Mouse (Mus musculus) ovary, postnatal 36 days (tissue): ENCODE measurements at regions not wholly inside any gene's neighbourhood (a gene's known extent, or its start where the extent isn't known, plus 50 kb on each side); places are given as distances from the start of the nearest gene placed in this dataset.

ENCODE experiments used
- DNase-seq: peaks from one replicate; pipeline ENCODE4 v3.0.0; 2022; ENCODE audit warnings: low spot score, mixed read lengths

DNA sequence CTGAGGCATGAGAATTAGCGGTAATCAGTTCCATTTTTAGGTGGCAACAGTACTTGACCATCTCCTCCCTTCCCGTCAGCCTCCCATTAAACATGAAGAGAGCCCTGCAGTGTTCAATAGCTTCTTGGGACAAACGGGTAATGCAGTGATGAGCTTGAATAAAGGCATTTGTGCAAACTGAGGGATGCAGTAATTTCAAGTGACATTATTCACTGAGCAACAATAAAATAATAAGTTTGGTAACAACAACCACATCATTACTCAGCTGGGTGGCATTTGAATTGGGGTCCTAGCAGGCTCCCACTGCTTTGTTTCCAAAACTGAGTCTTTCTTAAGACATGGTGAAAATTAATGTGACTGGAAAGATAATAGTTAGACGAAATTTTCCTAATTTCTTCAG is 315.2 kb upstream of the C030005K15Rik start:
- DNase-seq = no peak

DNA sequence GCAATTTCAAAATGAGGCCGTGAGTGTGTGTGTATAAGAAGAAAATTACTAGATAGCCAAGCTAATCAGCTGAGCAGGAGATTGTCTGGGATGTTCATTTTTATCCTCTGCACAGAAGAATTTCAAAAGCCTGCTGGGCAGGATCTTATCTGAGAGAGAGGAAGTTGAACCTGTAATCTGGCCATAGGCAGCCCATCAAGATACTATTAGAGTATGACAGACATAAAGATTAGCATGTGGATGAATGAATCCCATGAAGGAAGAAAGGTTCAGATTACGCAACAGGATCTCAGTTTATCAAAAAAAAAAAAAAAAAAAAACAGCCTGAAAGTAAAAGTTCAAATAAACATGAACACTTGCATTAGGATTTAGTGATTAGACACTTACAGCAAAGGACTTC is 317.3 kb upstream of the C030005K15Rik start:
- no peak for DNase-seq

DNA sequence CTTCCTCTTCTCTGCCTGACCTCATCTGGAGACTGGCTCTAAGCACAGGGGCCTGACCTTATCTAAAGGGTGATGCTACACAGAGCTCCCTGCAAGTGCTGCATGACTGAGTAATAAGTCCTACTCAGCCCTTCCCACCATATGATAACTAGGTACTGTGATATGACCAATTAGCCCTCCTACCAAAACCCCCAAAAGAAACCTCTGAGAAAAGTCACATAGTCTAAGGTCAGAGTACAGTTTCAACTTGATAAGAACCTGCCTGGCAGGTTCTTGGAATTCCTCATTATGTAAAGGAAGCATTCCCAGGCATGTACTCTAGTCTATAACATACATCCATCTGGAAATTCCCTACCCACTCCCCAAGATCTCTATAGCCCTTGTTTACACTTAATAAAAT is 318.0 kb upstream of the C030005K15Rik start:
- no peak for DNase-seq

DNA sequence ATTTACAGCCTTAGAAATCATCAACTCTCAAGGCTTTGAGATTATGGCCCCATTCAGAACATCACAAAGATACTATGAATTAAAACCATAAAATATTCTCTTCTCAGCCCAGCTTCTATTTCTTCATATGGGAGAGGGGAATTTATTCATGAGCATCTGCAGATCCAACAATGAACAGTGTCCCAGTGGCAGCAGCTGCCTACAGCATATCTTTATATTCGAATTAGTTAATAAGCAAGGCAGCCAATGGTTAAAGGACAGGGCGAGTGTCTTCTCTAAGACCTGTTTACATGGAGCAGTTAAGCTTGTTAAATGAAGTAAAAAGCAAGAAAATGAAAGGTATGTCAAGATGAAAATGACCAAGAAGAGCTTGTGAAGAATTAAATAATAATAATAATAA is 346.9 kb upstream of the C030005K15Rik start:
- no peak for DNase-seq

DNA sequence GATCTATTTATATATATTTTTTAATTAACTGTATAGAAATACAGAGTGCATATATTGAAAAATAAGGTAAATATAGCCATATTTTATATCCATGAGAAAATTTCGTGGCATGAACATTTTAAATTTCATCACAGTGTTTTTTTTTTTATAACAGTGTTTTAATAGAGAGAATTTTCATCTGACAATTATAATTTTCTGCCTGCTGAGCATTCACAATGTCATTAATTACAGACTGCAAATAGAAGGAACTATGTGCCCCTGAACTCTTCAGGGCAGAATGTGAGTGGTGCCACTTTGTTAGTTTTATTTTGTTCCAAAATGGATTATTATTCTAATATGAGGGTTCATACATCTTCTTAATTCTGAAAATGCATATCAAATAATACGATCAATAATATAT is 358.3 kb upstream of the C030005K15Rik start:
- DNase-seq = no peak

DNA sequence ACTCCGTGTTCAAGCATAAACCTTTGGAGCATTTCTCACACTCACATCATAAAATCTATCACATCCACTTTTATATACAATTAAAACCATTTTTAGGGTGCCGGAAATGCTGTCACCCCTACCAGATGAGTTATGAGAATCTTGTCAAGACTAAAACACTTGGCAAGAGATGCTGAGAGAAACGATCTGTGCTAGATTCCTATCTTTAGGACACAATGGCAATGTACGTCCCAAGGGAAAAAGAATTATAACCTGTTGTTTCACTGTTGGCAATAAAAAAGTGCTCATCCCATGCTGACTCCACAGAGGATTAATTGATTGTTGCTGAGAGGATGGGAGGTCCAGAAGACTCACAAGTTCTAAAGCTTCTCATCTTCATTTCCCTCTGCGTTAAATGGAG is 389.7 kb upstream of the C030005K15Rik start:
- DNase-seq = no peak

DNA sequence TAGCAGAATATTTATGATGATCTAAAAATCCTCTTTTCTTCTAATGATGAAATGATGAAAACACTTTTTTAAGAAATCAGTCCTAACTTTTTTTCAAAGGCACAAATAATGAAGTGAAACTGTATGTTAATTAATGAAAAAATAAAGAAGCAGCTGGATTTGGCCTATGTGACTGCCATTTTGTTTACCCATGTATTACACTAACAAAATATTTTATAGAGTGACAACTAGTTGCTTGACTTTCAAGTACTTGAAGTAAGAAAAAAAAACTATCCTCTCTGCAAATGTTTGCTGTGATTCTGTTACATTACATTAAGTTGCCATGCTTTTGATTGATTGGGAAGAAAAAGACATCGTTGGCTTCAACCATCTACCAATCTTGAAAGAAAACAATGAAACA is 399.2 kb upstream of the C030005K15Rik start:
- no peak for DNase-seq

DNA sequence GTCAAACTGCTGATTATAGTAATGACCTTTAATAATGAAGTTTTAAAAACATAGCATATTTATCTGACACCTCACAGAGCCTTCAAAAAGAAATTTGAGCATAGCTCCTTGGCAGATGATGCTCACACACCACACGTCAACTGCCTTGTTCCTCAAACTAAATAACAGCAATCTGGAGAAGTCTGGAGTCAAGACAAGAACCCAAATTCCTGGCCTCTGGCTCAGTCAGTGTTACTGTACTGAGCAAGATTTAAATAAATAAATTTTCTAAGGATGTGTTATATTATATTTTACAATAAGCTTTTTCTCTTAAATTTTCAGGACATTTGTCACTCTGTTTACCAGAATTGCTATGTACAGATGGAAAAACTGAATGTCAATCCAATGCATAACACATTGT is 408.5 kb upstream of the C030005K15Rik start:
- no peak for DNase-seq

DNA sequence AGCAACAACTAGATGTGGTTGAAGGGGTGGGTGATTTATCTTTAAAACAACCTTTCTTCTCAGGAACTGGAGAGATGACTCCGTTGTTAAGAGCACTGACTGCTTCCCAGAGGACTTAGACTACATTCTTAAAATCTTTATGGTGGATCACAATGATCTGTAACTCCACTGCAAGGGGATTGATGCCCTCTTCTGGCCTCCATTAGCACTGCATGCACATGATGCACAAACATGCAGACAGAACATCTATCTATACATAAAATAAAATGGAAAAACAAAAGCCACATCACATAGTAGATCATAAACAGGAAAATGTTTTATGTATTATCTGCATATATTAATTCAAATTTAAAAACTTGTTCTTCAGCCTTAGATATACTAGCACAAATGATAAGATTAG is 419.2 kb upstream of the C030005K15Rik start:
- DNase-seq = no peak

DNA sequence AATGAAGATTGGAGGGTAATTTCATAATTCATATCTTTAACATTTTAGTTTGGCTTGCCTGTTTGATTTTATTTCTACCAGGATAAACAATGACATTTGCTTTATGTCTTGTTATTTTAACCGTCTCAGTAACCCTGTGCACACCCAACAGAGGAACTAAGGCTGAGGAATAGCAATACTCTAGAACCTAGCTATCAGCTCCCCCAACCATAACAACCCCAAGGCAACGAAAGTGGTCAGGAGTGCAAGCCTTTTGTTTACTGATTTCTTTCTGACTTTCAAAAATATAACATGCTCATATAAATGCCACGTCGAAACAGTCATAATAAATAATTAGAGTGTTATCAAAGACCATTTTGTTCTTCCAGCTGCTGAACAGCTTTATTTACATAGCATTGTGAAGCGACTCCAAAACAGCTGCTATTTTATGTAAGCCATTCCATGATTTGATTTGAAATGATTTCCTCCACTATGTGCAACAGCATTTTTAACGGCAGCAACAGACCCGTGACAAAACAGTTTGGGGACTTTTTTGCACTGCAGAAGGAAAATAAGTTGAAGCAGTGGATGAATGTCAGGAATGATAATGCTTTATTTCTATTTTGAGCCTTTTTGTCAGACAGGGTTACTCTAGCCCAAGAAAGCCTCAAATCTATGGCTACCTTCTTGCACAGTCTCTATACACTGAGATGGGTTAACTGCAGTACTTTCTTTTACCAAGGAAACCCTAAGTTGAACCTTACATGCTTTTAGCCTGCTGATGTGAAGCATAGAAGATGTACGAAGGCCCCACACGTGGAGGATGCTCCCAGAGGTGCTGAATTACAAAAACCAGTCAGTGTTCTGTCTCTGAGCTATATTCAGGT is 420.7 kb upstream of the C030005K15Rik start:
- no peak for DNase-seq

DNA sequence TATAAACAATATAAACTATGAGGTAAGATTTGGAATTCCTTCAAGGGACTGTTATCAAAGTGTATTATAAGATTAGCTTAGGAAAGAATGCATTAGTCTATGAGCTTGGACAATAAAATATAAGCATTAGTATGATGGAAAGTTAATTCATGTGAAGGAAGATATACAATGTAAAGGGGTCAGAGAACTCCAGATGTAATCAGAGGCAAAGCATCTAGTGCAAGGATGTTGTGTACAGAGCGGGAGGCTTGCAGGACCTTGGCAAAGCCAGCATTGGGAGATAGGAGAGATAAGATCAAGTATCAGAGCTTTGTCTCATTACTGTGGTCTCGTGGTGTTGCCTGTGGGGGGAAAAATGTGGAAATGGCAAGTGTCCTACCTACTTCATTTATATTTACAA is 429.4 kb upstream of the C030005K15Rik start:
- DNase-seq = no peak

DNA sequence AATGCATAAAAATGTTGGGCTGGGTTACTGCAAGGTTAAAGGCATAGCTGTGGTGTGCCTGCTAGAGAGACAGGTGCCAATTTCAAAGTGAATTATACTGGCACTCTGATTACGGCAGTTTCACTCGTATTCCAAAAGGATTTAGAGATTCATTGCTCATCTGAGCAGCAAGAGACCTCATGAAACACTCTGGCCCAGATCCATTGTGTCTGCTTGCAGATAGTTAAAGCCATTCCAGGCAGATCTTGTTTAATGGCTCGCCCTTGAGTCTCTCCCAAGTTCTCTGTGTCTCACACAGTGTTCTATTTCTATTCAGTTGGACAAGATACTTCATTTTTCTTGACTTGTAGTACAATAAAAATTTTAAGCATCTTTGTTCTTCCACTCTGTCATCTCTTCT is 459.1 kb upstream of the C030005K15Rik start:
- DNase-seq = no peak

DNA sequence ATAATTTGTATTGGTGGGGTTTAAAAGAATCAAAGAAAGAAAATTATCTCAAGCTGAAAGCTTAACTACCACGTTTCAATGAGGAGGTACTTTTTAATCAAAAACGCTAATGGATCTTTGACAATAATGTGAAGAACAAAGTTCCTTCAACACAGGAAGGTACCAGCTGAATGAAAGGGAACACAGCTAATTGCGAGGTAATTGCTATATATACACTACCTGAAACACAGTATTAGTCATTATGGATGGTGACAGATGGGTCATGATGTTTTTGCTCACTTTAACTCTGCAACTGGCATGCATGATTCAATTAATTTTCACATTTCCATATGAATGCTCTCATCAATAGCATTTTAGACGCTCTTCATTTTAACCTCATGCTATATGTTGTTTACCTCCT is 470.3 kb upstream of the C030005K15Rik start:
- no peak for DNase-seq

DNA sequence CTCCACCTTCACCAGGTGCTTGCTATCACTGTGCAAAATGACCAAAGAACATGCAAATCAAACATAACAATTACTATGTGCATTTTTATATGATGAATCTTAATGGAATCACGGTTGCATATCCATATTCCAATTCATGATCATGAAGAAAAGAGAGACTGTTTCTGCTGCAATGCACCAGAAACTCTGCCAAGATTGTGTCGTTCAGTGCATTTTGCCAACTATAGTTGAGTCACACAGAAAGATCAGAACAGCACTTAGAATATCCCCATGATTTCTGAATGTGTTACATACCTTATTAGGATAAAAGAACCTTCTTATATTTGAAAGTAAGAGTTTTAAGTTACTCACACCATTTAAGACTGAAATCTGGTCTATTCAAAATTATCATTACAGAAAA is 483.7 kb upstream of the C030005K15Rik start:
- no peak for DNase-seq

DNA sequence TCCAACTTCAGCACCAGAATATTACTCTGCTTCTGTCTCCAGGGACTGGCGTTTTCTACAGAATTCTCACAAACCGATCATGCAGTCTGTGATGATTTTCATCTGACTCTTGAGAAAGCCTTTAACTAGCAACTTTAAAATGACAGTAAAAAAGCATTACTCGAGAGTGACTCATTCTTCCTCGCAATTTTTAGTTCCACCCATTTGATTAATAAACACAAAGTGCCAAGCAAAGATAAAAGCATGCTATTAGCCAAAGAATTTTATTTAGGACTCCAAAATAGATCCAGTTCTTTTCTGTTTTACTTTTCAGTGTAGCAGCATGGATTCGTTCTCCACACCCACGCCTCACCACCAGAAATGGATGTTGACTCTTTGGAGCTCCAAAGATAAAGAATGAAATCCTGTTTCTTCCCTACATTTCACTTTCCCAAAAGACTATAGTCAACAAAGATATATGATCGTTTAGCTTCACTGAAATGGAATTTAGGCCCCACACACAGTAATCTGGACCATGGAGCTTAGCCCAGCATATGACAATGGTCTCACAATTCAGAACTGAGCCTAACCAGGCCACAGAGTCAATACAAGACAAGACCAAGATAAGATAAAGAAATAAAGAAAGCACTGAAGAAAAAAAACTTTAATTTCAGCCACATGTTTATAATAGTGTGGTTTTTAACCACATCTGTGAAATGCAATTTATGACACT is 486.5 kb upstream of the C030005K15Rik start:
- DNase-seq = no peak

DNA sequence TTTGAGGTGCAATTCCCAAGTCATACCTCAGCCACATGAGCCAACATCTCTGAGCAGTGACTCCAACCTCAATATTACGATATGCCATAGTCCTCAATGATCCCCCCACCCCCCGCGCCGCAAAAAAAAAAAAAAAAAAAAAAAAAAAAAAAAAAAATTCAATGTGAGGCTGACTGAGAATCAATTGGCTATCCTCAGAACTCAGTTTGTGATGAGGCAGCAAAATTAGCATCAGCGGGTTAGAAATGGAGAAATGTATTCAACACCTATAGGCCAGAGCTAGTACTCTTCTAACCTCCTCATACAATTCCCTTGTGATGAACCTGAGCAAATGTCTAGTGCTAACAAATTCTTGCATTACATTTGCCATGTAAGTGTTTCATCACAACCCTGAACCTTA is 504.5 kb upstream of the C030005K15Rik start:
- DNase-seq = no peak

DNA sequence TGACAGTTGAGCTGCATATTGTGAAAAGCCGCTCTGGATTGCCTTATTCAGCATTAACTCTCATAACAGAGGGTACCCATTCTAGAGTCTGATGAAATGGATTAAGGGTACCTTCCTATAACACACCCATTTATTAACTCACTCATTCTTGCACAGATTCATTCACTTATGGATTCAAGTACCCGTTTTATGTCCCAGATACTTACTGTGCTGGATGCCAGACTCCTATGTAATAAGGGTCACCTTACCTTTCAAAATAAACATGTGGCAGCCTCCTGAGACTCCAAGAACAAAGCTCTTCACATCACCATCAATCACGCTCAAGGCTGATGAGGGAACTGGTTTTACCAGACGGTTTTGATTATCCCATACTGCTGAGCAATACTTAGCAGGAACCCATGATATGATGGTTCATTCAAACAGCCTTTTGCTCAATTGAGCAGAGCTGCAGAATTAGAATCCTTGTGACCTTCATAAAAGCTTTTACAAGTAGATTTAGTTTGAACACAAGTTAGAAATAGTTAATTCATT is 505.2 kb upstream of the C030005K15Rik start:
- no peak for DNase-seq

DNA sequence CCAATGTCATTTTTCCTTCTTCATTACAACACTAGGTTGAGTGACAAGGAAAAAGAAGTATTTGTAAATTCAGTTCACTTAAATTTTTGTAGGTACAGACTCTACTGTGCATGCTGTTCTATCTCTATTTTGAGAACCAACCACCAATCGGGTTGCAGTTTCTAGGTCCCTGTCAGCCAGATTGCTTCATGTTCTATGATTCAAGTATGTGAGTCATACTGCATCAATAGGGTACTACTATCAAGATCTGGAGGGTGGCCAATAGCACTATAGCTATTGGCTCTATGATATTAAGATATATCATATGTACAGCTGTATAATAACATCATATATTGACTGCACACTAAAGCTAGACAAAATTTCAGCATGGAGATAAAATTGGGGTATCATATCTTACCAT is 521.8 kb upstream of the C030005K15Rik start:
- no peak for DNase-seq

DNA sequence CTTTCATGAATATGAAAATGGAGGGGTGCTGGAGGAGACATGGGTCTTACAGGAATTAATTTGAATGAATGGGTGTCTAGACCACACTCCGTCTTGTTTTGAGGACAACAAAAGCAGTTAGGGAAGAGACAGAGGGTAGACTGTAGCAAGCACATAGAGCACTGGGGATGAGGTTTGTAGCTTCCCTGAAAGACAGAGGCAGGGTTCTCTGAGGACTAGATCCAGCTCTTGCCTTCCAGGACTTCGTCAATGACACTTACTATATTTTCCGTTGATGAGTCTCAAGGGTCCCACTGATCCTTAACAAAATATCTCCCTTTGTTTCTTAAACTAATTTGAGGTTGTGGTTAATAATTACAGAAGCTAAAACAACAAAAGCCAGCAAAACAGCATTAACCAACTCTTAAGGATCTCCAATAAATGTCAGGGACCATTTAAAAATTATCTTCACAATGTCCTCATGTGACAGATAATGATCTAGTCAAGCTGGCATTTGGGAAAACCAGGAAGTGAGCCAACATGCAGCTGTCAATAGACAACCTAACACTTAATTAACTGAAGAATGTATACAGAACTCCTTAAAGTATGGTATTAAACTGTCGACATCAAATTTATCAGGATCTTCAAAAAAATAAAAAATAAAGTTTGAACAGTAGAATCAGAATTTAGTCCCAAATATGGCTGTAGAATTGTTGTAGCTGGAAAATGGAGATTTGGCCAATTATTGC is 531.6 kb upstream of the C030005K15Rik start:
- no peak for DNase-seq

DNA sequence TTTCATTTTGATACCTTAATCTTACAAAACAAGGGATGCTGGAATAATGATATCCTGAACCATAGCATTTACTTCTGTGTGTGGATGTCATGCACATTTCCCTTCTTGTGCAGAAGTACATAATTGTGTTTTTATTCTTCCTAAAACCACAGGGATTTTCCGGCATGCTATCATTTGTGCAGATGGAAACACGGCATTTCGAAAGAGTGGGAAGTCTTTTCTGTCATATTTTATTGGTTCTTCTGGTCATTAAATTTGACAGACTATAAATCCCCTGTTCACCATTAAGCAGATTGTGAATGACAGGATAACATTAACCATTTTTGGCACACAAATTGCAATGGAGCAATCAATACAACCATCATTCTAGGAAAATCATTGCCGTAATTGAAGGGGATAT is 532.7 kb upstream of the C030005K15Rik start:
- no peak for DNase-seq

DNA sequence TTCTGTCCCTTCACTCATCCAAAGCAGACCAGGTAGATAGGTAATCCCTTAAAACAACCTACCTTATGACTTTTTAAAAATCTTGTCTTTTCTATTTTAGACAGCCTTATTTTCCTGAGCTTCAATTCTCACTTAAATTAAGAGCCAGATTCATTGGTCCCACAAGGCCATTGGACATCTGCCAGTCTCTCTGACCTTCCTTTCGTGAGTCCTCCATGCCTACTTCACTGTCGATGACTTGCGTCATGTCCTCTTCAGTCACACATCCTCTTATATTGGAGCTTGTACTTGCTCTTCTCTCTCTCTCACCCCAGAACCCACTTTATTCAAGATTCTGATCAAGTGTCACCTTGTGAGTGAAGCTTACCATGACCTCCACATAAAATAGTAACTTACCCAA is 542.0 kb upstream of the C030005K15Rik start:
- DNase-seq = no peak

DNA sequence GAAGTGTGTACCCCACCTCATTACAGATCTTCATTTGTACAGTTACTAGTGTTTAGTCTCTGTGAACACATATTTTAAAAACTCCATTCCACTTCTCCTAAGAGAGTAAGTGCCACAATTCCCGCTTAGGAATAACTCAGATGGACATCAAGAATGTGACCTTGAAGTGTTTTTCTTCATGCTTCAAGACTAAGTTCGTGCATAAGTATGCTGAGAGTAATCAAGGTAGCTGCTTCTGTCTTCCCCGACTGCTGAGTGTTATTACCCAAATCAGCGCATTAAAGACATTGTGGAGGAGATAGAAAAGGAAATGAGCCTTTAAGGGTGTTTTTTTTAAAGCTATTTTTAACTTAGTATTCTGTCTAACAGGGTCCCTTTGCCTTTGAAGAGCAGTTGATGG is 565.1 kb upstream of the C030005K15Rik start:
- no peak for DNase-seq

DNA sequence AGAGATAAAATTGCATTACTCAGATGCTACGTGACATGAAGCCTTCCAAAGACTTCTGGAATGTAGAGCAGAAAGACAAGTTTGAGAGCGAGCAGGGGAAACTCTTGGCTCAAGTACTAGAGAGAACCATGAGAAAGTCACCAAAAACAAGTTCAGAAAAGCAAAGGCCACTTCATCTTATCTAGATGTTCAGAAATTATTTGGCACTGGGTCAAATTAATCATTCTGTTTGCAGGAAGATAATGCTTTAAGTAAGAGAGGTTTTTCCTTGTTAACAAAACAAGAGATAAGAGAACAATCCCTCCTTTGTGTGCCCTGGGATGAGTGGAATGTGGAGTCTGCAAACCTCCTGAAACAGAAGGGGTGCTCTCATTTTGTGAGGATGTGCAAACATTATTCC is 565.6 kb upstream of the C030005K15Rik start:
- DNase-seq = no peak
